Mouse (Mus musculus): ENCODE results near the gene 1110008L16Rik.
"Not testable (repeated sequence)": the region's sequence is repeated elsewhere in the genome, so short reads cannot be mapped to it uniquely, and the experiment has no call there.

Gene 1110008L16Rik

DNA sequence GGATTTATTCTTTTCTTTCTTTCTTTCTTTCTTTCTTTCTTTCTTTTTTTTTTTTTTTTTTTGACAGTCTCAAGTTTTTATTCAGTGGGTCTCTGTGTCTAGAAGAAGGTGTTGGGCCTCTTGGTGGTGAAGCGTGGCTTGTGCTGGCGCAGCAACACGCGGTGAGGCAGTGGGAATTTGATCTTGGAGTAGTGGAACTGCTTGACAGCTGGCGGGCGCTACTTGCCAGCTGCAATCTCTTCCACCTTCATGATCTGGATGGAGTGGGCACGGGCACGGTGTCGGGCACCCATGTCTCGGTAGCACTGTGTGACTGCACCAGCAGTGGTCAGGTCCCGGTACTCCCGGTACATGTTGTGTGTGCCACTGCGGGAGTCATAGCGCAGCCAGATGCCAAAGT lies 96.2 kb downstream of the 1110008L16Rik start:
- DNase-seq, result not testable (repeated sequence)

DNA sequence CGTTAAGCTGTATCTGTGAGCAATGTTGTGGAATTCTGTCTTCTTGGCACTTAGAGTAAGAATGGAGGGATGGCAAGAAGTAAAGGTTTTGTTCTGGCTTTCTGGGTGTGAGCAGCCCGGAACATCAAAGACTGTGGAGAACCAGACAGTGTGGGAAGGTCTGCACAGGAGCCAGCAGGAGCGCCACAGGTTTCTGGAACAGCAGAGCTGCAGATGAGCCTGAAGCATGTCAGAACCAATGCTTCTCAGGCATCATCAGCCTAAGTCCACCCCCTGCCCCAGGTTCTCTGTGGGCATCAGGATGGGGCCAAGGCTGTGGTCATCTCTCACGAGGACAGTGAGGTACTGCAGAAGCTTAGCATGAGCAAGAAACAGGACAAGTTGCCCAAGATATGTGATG lies 97.2 kb downstream of the 1110008L16Rik start:
- peak; percentile 29 to 30 for DNase-seq

DNA sequence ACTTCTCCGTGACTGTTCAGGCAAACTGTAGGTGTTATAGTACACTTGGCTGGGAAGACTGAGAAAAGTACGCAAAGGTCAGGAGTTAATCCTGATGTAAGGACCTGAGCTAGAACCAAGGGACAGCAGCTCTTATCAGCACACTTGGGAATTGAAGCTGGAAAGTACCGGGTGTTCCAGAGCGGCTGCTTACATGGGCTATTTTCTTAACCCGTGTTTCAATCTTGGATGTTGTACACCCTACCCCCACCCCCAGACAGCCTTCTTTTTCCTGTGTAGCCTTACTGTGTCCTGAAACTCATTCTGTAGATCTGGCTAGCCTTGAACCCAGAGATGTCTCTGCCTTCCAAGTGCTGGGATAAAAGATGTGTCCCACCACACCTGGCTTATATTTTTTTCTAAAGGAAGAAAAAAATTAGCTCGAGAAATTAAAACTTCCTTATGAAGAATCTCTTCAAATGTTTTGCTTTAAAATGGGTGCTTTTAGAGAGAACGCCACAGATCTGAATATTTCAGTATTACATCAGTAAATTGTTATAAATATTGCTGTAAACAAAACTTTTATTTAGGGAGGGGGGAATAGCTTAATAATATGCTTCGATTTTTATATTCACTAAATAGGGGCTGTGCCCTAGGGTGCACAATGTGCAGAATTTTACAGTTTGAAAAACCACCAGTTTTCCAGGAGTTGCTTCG lies 98.3 kb downstream of the 1110008L16Rik start:
- DNase-seq, result no peak

DNA sequence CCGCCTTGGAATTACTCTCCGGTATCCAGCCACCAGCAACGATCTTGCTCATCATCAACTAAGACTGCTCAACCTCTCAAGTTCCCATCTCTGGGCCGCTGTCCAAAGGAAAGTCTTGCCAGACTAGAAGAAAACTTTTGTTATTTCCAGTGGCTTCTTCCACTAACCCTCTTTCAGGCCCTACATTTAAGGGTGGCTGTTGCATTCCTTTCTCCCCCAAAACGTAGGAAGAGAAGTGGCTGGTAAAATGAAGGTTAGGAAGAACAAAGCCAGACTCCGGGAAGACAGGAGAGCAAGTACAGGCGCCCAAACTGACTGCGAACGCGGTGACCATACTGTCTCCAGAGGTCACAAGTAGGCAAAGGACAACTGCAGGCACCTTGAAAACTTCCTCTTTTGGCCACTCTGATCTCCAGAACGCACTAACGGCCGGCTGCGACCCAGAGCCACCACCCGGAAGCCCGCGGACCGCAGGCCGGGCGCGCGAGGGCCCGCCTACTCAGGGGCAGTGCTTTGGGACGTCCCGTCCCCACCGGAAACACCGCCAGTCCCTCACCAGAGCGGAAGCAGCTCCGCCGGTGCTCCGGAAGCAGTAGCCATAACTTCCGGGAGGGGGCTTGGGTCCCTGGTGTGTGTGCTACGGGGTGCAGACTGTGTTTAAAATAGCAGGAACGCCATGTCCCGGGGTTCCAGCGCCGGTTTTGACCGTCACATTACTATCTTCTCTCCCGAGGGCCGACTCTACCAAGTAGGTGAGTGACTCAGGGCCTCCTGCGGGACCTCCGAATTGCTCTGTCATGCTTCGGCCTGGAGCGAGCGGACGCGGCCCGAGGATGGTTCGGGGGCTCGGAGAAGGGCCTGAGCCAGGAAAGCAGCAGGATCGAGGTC lies 99.1 kb downstream of the 1110008L16Rik start:
- DNase-seq, result peak; percentile 91 to 93

DNA sequence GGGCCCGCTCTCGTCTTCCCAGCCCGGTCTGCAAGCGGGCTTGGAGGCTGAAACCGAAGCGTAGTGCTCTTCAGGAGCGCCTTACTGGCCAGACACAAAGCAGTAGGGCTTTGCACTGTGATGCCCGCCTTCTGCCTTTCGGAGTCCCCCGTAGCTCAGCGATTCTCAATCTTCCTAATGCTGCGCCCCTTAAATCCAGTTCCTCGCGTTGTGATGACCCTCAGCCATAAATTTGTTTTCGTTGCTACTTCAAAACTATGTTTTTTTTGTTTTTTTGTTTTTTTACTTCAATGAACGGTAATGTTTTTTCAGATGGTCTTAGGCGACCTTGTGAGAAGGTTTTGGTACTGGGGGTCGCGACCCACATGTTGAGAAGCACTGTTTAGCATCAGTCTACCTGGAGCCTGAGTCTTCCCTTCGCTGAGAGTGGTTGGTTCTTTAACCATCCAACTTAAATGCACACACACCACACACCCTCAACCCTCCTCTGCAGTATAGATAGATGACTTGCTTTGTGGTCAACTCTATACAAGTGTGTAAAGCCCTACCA lies 99.8 kb downstream of the 1110008L16Rik start:
- DNase-seq, result no peak

DNA sequence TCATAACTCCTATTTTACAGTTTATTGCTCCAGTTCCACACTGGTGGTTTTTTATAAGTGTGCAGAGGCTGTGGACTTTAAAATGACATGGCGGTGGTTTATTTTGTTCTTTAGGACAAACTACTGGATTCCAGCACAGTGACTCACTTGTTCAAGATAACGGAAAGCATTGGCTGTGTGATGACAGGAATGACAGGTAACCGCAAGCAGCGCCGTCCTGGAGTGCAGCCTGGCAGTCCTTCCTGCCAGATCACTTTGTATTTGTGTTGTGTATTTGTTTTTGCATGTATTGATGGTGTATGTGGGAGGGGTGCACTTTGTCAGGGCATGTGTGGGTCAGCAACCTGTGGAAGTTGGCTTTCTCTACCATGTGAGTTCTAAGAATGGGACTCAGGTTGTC lies 108.5 kb downstream of the 1110008L16Rik start:
- DNase-seq, result no peak

DNA sequence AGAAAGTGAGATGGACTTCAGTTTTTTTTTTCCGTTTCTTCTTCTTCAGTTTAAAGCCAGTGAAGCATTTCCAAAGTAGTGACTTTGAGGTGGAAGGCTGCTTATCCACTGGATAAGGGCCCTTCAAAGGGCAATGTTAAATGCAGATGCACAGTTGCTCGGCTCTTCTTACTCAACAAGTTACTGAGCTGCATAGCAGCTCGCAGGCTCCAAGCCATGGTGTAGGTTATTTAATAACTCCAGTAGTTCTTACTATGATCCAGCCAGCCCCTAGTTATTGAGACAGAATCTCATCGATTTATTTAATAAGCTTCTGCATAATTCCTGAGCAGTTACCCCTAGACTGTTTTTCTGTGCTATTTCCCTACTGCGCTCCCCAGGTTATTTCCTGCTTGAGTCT lies 115.9 kb downstream of the 1110008L16Rik start:
- no peak for DNase-seq

DNA sequence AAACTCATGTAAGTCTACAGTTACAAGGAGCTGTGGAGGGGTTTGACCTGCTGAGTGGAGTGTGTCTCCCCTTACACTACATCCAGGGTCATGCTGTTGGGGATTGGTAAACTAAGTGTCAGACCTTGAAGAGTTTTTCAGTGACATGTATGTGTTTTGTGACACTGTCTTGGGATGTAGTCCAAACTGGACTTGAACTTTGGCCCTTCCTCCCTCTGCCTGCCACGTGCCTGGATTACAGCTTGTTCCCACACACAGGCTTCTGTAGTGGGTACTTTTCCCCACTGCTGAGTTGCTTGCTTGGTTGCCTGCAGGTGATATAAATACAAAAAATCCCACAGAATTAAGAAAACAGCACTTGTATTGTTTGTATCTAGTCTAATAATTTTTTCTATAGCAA lies 116.4 kb downstream of the 1110008L16Rik start:
- no peak for DNase-seq

DNA sequence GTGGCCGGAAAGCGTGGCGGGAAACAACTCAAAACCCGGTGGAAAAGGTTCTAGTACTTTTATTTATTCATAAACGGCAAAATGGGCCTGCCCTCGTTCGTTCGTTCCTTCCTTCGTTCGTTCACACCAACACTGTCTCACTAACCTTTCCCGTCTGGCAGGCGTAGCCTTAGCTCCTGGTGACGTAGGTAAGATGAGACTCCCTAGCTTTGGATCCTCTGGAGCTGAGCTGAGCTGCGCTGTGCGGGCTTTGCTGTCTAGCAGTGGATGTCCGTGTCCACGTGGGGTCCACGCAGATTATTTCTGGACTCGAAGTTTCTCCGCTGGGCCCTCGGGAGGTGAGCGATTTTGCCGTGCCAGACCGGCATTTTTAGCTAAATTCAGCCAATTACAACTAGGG lies 120.8 kb downstream of the 1110008L16Rik start:
- no peak for DNase-seq

DNA sequence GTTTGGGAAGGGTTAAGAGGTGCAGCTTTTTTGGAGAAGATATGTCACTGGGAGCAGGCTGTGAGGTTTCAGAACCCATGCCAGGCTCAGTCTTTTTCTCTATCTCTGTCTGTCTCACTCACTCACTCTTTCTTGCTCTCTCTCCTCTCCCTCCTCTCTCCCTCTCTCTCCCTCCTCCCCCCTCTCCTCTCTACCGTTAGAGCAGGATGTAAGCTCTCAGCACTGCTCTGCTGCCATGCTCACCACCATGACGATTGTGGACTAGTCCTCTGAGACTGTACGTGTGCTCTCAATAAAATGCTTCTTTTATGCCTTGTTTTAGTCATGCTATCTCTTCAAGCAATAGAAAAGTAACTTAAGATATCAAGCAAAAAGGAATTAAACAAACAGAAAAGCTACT lies 122.7 kb downstream of the 1110008L16Rik start:
- no peak for DNase-seq

DNA sequence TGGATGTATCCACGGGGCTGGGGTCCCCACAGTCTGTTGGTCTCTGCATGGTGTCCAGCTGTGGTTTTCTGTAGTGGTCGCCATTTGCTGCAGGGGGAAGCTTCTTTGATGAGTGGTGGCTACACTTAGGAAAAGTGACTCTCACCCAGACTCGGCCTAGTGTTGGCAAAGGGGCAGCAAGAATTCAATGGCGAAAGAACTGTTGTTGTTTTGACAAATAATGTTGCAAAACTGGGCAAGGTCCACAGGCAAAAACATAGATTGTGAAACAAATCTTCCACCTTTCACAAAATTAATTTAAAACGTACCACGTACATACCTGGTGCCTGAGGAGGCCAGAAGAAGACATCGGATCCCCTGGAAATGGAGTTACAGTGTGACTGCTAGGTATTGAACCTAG lies 126.9 kb downstream of the 1110008L16Rik start:
- DNase-seq, result no peak

DNA sequence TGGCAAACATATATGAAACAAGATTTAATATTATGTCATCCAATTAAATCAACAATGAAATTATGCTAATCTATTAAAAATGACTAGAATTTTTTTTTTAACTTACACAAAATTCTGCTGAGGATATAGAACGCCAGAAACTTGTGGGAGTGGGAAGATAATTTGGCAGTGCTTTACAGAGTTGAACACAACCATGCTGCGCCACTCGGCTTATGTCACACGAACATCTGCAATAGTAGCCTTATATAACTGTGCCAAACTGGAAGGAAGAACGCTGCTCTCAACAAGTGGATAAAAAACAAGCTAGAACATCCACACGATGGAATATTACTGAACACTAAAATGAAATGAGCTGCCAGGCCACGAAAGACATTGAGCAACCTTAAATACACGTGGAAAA lies 129.8 kb downstream of the 1110008L16Rik start:
- no peak for DNase-seq

DNA sequence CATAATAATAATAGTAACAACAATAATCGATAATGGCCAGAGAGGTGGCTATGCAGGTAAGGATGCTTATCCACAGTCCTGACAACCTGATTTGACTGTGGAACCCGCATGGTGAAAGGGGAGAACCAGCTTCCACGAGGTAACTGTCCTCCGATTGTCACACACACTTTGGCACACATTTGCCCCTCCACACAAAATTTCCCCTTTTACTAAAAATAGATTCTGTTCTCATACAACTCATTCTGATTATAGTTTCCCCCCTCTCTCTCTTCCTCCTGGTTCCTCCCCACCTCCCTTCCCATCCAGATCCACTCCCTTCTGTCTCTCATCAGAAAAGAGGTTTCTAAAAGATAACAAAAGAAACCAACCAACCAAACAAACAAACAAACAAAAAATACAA lies 130.6 kb downstream of the 1110008L16Rik start:
- DNase-seq, result no peak

All from cerebellum, postnatal 25 days (tissue).